Mouse (Mus musculus) heart, adult 8-10 months (tissue): Measurements from ENCODE around the gene Gnptg. TPM values are rescaled to one million over a fixed set of nuclear protein-coding genes. Genes with fewer than 3 reads are reported as not detected.

Experiments
- DNase-seq: peaks from one replicate; pipeline ENCODE4 v3.0.0; 2022; ENCODE audit warnings: low spot score
- microRNA-seq: library from miRNA; unstranded; fragments of <30 nt; microRNA quantifications from one replicate; pipeline ENCODE4 v1.2.0, GENCODE M21; 2022
- total RNA-seq, 4 experiments: library from RNA; stranded (reverse); gene quantifications; 2 replicates each; pipeline ENCODE4 v1.2.4; 2022

The Gnptg gene
- total RNA-seq, 4 experiments from 2014 or later: 11.6 to 17.1 (median 14.5) TPM

DNA sequence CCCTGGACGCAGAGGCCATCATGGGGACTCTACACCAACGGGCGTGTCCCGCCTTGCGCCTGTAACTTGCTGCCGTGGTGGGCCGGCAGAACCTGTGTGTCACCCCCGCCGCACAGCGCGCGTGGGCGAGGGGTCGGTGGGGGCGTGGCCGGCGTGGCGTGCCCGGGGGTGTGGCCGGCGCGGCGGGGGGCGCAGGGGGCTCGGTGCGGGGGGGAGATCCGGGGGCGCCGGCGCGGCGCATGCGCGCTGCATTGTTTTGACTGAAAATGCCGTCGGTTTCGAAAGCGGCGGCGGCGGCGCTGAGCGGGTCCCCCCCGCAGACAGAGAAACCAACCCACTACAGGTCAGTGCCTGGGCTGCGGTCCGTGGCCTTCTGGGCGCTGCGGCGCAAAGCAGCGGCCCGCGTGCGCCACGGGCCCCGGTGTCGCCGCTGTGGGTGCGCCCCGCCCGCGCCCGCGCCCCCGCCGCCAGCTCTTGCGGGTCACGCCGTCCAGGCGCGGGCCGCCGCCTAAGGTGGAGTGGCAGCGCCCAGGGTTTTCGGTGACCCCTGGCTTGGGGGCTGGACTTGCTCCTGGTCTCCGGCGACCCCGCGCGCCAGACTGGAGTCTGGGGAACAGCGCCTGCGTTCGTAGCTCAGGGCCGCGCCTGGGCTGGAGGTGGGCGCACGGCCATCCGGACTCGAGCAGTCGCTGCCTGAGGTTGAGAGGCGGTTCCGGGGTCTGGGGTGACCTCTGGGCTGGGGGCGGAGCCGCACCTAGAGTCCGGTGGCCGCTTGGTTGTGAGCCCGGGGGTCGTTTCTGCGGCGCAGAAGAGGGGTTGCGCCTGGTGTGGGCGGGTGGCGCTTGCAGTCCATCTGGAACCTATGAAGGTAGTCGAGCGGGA lies 51.5 kb downstream of the Gnptg start, which contains the start of gene Unkl:
TSS of gene Unkl (plus strand) at position 248 of the 882 bp plus-strand sequence.
- peak; percentile 51 for DNase-seq

DNA sequence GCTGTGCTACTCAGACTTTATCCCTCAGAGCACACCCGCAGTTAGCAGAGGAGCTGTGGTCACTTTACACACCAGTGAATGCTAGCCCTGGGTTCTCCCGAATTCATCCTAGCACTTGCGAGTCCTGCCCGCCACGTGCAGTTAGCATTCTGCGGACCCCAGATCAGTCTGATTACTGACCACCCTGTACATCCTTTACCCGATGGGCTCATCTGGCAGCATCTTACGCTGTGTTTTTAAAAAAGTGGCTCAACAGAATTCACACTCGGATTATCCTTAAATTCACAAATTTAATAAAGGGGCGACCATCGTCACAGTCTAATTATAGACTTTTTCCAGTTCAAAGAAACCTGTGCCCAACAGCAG lies 52.2 kb downstream of the Gnptg start:
- DNase-seq: no peak

DNA sequence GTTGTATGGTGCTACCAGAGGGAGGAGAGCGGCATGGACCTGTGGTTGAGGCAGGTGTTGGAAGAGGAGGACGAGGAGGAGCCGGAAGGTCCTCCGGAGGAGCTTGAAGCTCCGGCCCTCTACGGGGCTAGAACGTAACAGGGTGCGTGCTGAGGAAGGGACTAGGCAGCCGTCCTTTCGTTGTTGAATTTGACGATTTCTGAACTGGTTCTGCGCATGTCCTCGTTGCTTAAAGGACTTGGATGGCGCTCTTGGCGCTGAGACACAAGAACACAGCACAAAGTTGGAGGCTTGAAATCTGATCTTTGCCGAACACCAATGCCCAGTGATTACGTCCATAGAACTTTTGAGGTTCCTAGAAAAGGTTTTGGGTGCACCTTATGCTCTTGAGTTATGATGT lies 55.0 kb downstream of the Gnptg start:
- no peak for DNase-seq

DNA sequence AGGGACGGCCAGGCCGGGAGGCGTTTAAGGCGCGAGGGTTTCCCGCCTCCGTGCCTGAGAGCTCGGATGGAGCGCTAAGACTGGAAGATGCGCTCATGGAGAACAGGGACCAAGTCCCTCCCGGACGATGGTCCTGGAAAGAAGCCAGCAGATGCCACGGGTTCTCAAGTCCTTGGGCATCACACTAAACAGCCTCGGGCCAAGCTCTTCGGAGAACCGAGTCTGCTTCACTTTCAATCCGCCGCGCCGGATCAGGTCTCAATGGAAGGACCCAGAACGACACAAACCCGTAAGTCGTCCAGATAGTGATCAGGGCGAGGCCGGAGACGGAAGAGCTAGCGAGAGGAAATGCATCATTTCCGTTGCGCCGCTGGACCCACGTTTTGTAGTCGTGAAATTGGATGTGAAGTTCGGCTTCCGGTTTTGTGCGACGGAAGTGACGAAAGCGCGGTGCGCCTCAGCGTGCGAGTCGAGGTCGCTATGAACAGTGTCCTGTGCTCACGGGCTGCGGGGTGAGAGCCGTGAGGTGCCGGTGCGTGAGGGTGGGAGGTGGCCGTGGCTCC lies 55.7 kb downstream of the Gnptg start, which contains the start of gene BC003965:
TSS of gene BC003965 (plus strand) at position 426 of the 563 bp plus-strand sequence.
- peak; percentile 98 for DNase-seq

Small RNAs within 50 kb of the gene (microRNA-seq; reads per million reads assigned to microRNA genes)
- gene Mir3547: 2.5 reads per million

Other genes with a start within 250 kb of the Gnptg start
- gene Cramp1l, start 224.3 kb downstream of the Gnptg start, total RNA-seq: 10 to 100 TPM in 1 of 4 experiments, 1 to 10 TPM in 3; 9.4 to 11.3 (median 9.6) TPM
- 1 to 10 TPM; 3.5 to 6.3 (median 4.5) TPM for gene Ift140, start 224.0 kb downstream of the Gnptg start, total RNA-seq
- gene Tmem204, start 156.5 kb downstream of the Gnptg start, total RNA-seq: 10 to 100 TPM; 29.7 to 45.6 (median 39.3) TPM
- 10 to 100 TPM; 10.8 to 15.7 (median 13.5) TPM for gene Telo2, start 124.2 kb downstream of the Gnptg start, total RNA-seq
- gene Ptx4, start 119.4 kb downstream of the Gnptg start, total RNA-seq: 1 to 10 TPM; 3.4 to 7.7 (median 4.5) TPM
- gene Clcn7, start 106.7 kb downstream of the Gnptg start, total RNA-seq: 10 to 100 TPM; 25.7 to 28.2 (median 27.1) TPM
- not detected for gene Ccdc154, start 77.7 kb downstream of the Gnptg start, total RNA-seq
- gene Gm38655, start 64.7 kb downstream of the Gnptg start, total RNA-seq: not detected
- gene BC003965, start 55.6 kb downstream of the Gnptg start, total RNA-seq: 10 to 100 TPM; 21.6 to 25.9 (median 22.5) TPM
- 10 to 100 TPM in 1 of 4 experiments, 1 to 10 TPM in 3; 7.0 to 11.2 (median 7.9) TPM for gene Unkl, start 51.7 kb downstream of the Gnptg start, total RNA-seq
- 10 to 100 TPM in 1 of 4 experiments, 1 to 10 TPM in 3; 6.2 to 10.5 (median 8.2) TPM for gene Tsr3, start within 50 bp of the Gnptg start, total RNA-seq
- gene Baiap3, start 16.2 kb upstream of the Gnptg start, total RNA-seq: 1 to 10 TPM in 1 of 4 experiments, under 1 TPM in 3; 0.52 to 1.5 (median 0.73) TPM
- gene Ube2i, start 34.5 kb upstream of the Gnptg start, total RNA-seq: 10 to 100 TPM; 86.5 to 98.1 (median 89.4) TPM
- gene Prss34, start 58.3 kb upstream of the Gnptg start, total RNA-seq: under 1 TPM in 1 of 4 experiments, not detected in 3; 0.23 TPM
- not detected for gene Prss28, start 68.5 kb upstream of the Gnptg start, total RNA-seq
- gene Prss29, start 78.5 kb upstream of the Gnptg start, total RNA-seq: not detected
- gene Tpsab1, start 105.4 kb upstream of the Gnptg start, total RNA-seq: under 1 TPM; 0.22 to 0.55 (median 0.39) TPM
- 1 to 10 TPM in 1 of 4 experiments, under 1 TPM in 3; 0.24 to 1.4 (median 0.72) TPM for gene Tpsb2, start 126.2 kb upstream of the Gnptg start, total RNA-seq
- gene Tpsg1, start 129.1 kb upstream of the Gnptg start, total RNA-seq: not detected
- gene Cacna1h, start 193.7 kb upstream of the Gnptg start, total RNA-seq: 1 to 10 TPM; 3.9 to 9.7 (median 7.7) TPM
- under 1 TPM in 3 of 4 experiments, not detected in 1; 0.28 to 0.46 (median 0.33) TPM for gene Tekt4, start 214.5 kb upstream of the Gnptg start, total RNA-seq